Mouse (Mus musculus) cortical plate, adult 2 months (tissue): ENCODE results near the gene Mog. TPM values are rescaled to one million over a fixed set of nuclear protein-coding genes. Genes with fewer than 3 reads are reported as not detected.

Experiments
- H3K27ac ChIP-seq: fragments of 200-500 bp; 2 replicates; pipeline ENCODE4 v1.5.1; 2012; ENCODE audit warnings: low read length, control low read depth, inconsistent platforms; ENCODE audit not compliant: insufficient read depth
- H3K4me1 ChIP-seq: fragments of 200-500 bp; 2 replicates; pipeline ENCODE4 v1.6.1; 2011; ENCODE audit warnings: low read length; ENCODE audit not compliant: control insufficient read depth, insufficient read depth
- H3K4me3 ChIP-seq: fragments of 200-500 bp; 2 replicates; pipeline ENCODE4 v1.5.1; 2011; ENCODE audit warnings: mild to moderate bottlenecking, low read length, control low read depth; ENCODE audit not compliant: insufficient read depth
- CTCF ChIP-seq: fragments of 200-500 bp; IDR thresholded peaks from 2 replicates; pipeline ENCODE4 v1.5.1; 2011; ENCODE audit warnings: mild to moderate bottlenecking, control low read depth, low read length; ENCODE audit not compliant: insufficient read depth; ENCODE audit errors: extremely low read depth
- POLR2A ChIP-seq: fragments of 200-500 bp; IDR thresholded peaks from 2 replicates; pipeline ENCODE4 v1.6.1; 2011; ENCODE audit warnings: mild to moderate bottlenecking, low read length, control low read depth; ENCODE audit not compliant: insufficient read depth; ENCODE audit errors: extremely low read depth
- polyA plus RNA-seq: library from polyadenylated mRNA; depleted of rRNA; stranded (reverse); fragments of >200 nt; gene quantifications from 2 replicates; pipeline ENCODE4 v1.2.3, GENCODE M21; 2012; rRNA removed

Mog gene
- polyA plus RNA-seq, result 99.6 and 128 TPM in 2 replicates

- Histone ChIP-seq H3K4me1 (peaks cover 4% of the 10 kb centered on the region; the same call in 1 of the 2 replicates), H3K4me3 (peak within 1 kb of the TSS; percentile 32; the same call in 1 of the 2 replicates), H3K27ac (peak within 1 kb of the TSS; percentile 97)
- TF ChIP-seq POLR2A (0 out of 2 replicates have a peak, but pooled peaks have one; percentile 26), CTCF (no peak)
These were observed at the start of gene Mog for GRCm38 (mm10) chr17:37022628-37023576. TSS of gene Mog (minus strand) at chr17:37023398.

GRCm38 (mm10) chr17:37072730-37073276 is 49.6 kb upstream of the Mog start:
- Histone ChIP-seq H3K27ac (peak overlapping the region; percentile 74; the same call in 1 of the 2 replicates), H3K4me3 (no peak overlapping the region), H3K4me1 (peaks cover 22% of the 10 kb centered on the region)
- TF ChIP-seq CTCF, result no peak
- TF ChIP-seq POLR2A, result no peak

GRCm38 (mm10) chr17:37072080-37072729 is 49.0 kb upstream of the Mog start:
- TF ChIP-seq CTCF (no peak), POLR2A (no peak)
- H3K4me1 ChIP-seq, result peaks cover 25% of the 10 kb centered on the region
- peak overlapping the region; percentile 74 for H3K27ac ChIP-seq
- H3K4me3 ChIP-seq, result no peak overlapping the region

- TF ChIP-seq POLR2A (no peak), CTCF (no peak)
- no peak overlapping the region for H3K27ac ChIP-seq
- H3K4me1 ChIP-seq, result peaks cover 25% of the 10 kb centered on the region
- no peak overlapping the region for H3K4me3 ChIP-seq
These were observed 46.9 kb upstream of the Mog start for GRCm38 (mm10) chr17:37070121-37070520.

GRCm38 (mm10) chr17:37067861-37068260 is 44.7 kb upstream of the Mog start:
- H3K4me3 ChIP-seq, result no peak overlapping the region
- TF ChIP-seq CTCF (no peak), POLR2A (no peak)
- peak overlapping the region; percentile 78 for H3K27ac ChIP-seq
- peaks cover 27% of the 10 kb centered on the region for H3K4me1 ChIP-seq

- H3K4me3 ChIP-seq, result no peak overlapping the region
- H3K27ac ChIP-seq, result no peak overlapping the region
- no peak for TF ChIP-seq CTCF
- H3K4me1 ChIP-seq, result peaks cover 30% of the 10 kb centered on the region
These were observed 42.8 kb upstream of the Mog start for GRCm38 (mm10) chr17:37065993-37066392.

- peaks cover 23% of the 10 kb centered on the region for H3K4me1 ChIP-seq
- TF ChIP-seq CTCF, result no peak
- TF ChIP-seq POLR2A, result no peak
- H3K4me3 ChIP-seq, result no peak overlapping the region
- no peak overlapping the region for H3K27ac ChIP-seq
These were observed 40.7 kb upstream of the Mog start for GRCm38 (mm10) chr17:37063686-37064495.

- H3K27ac ChIP-seq, result no peak overlapping the region
These were observed 39.9 kb upstream of the Mog start for GRCm38 (mm10) chr17:37063063-37063462.

GRCm38 (mm10) chr17:37062101-37062641 is 39.0 kb upstream of the Mog start:
- TF ChIP-seq POLR2A, result no peak
- TF ChIP-seq CTCF, result no peak
- H3K4me1 ChIP-seq, result peaks cover 16% of the 10 kb centered on the region
- no peak overlapping the region for H3K4me3 ChIP-seq
- H3K27ac ChIP-seq, result peak overlapping the region; percentile 27; the same call in 1 of the 2 replicates

More at GRCm38 (mm10) chr17:37063063-37063462, 39.9 kb upstream of the Mog start:
- TF ChIP-seq POLR2A, result no peak
- TF ChIP-seq CTCF, result no peak
- no peak overlapping the region for H3K4me3 ChIP-seq
- H3K4me1 ChIP-seq, result peaks cover 19% of the 10 kb centered on the region
